Mouse (Mus musculus): ENCODE results near the gene Lrig2. TPM values are rescaled to one million over a fixed set of nuclear protein-coding genes. Genes with fewer than 3 reads are reported as not detected.
"Not testable (repeated sequence)": the region's sequence is repeated elsewhere in the genome, so short reads cannot be mapped to it uniquely, and the experiment has no call there.

The Lrig2 gene
- polyA plus RNA-seq, 2 experiments from 2014 or later, result 6.4 to 7.6 TPM

- ATAC-seq, result no peak
Measured at GRCm38 (mm10) chr3:104431848-104432159, 79.9 kb downstream of the Lrig2 start.

GRCm38 (mm10) chr3:104431156-104431847, 80.4 kb downstream of the Lrig2 start:
- no peak for ATAC-seq

- not testable (repeated sequence) for ATAC-seq
Measured at GRCm38 (mm10) chr3:104427354-104427753, 84.4 kb downstream of the Lrig2 start.

- no peak for ATAC-seq
Measured at GRCm38 (mm10) chr3:104424346-104424745, 87.4 kb downstream of the Lrig2 start.

GRCm38 (mm10) chr3:104420929-104421328, 90.8 kb downstream of the Lrig2 start:
- ATAC-seq, result no peak

- ATAC-seq, result no peak
Measured at GRCm38 (mm10) chr3:104419990-104420389, 91.7 kb downstream of the Lrig2 start.

GRCm38 (mm10) chr3:104416806-104417205, 94.9 kb downstream of the Lrig2 start:
- no peak for ATAC-seq

GRCm38 (mm10) chr3:104412482-104412881, 99.2 kb downstream of the Lrig2 start:
- ATAC-seq, result no peak

- no peak for ATAC-seq
Measured at GRCm38 (mm10) chr3:104407506-104407905, 104.2 kb downstream of the Lrig2 start.

- ATAC-seq, result no peak
Measured at GRCm38 (mm10) chr3:104403582-104403981, 108.1 kb downstream of the Lrig2 start.

GRCm38 (mm10) chr3:104401176-104401575, 110.5 kb downstream of the Lrig2 start:
- ATAC-seq, result no peak

GRCm38 (mm10) chr3:104400126-104400525, 111.6 kb downstream of the Lrig2 start:
- no peak for ATAC-seq

GRCm38 (mm10) chr3:104399296-104400045, 112.2 kb downstream of the Lrig2 start:
- no peak for ATAC-seq

GRCm38 (mm10) chr3:104397316-104397715, 114.4 kb downstream of the Lrig2 start:
- no peak for ATAC-seq

- ATAC-seq, result no peak
Measured at GRCm38 (mm10) chr3:104396736-104397081, 115.0 kb downstream of the Lrig2 start.

- no peak for ATAC-seq
Measured at GRCm38 (mm10) chr3:104396067-104396735, 115.5 kb downstream of the Lrig2 start.

- no peak for ATAC-seq
Measured at GRCm38 (mm10) chr3:104390072-104390471, 121.6 kb downstream of the Lrig2 start.

- ATAC-seq, result no peak
Measured at GRCm38 (mm10) chr3:104389449-104389848, 122.3 kb downstream of the Lrig2 start.

- no peak for ATAC-seq
Measured at GRCm38 (mm10) chr3:104385587-104385986, 126.1 kb downstream of the Lrig2 start.

GRCm38 (mm10) chr3:104383681-104384341, 127.9 kb downstream of the Lrig2 start:
- no peak for ATAC-seq

- no peak for ATAC-seq
Measured at GRCm38 (mm10) chr3:104378228-104378627, 133.5 kb downstream of the Lrig2 start.

- ATAC-seq, result no peak
Measured at GRCm38 (mm10) chr3:104373907-104374306, 137.8 kb downstream of the Lrig2 start.

- no peak for ATAC-seq
Measured at GRCm38 (mm10) chr3:104372374-104372773, 139.3 kb downstream of the Lrig2 start.
